Mouse (Mus musculus) ES-E14 (cell line): ENCODE results near the gene Slc6a17.

Experiments used
- ZC3H11A ChIP-seq: IDR thresholded peaks from 2 replicates; pipeline ENCODE4 v1.6.1; 2012; ENCODE audit warnings: low read depth, mild to moderate bottlenecking, inconsistent platforms, low read length, borderline replicate concordance
- ZNF384 ChIP-seq: IDR thresholded peaks from 2 replicates; pipeline ENCODE4 v1.6.1; 2012; ENCODE audit warnings: low read depth, low read length, inconsistent platforms

DNA sequence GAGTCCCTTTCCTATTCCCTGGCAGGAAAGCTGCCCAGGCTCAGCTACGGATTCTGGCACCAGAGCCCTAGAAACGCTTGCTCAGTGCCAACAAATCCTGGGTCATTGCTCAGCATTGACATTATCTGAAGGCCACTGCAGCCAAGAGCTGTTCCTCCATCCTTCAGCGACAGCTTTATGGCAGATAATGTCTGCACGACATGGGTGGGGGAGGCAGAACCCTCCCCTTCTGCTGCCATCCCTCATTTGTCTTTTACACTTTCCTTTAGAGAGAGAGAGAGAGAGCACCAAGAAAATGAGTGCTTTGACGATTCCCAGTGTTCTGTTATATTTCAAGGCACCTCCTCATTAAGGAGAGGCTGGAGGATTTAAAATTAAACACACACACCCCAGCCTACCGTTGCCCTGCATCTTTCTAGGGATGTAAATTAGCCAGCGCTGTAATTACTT is 16.1 kb downstream of the Slc6a17 start:
- TF ChIP-seq ZC3H11A (no peak), ZNF384 (no peak)
